Mouse (Mus musculus) stomach, postnatal 0 days (tissue): ENCODE measurements around the gene Irf2bp2.

Source experiments
- CTCF ChIP-seq: IDR thresholded peaks from 2 replicates; pipeline ENCODE4 v1.5.1; 2016; ENCODE audit warnings: antibody characterized with exemption, low read depth, mild to moderate bottlenecking, moderate library complexity
- EP300 ChIP-seq: optimal IDR thresholded peaks from 2 replicates; pipeline ENCODE3; 2016; ENCODE audit warnings: antibody characterized with exemption

- TF ChIP-seq CTCF (no peak), EP300 (no peak)
These were observed 8.2 kb downstream of the Irf2bp2 start for GRCm38 (mm10) chr8:126585561-126586031.
